Mouse (Mus musculus) left cerebral cortex, adult 2 months (tissue): Measurements from ENCODE around the gene Cdk5rap2. TPM values are rescaled to one million over a fixed set of nuclear protein-coding genes. Genes with fewer than 3 reads are reported as not detected.

Experiments
- DNase-seq, 2 experiments: peaks; one replicate each; pipeline ENCODE4 v3.0.0; 2021 to 2022; ENCODE audit warnings: low spot score in 2 of 2, mixed read lengths in 1 of 2; ENCODE audit errors: extremely low spot score in 1 of 2
- H3K27ac ChIP-seq: fragments of 200-600 bp; 2 replicates; pipeline ENCODE4 v1.8.1; 2022
- H3K4me3 ChIP-seq: fragments of 200-600 bp; 2 replicates; pipeline ENCODE4 v1.8.1; 2022
- CTCF ChIP-seq: fragments of 200-600 bp; IDR thresholded peaks from 2 replicates; pipeline ENCODE4 v1.8.1; 2022; ENCODE audit warnings: antibody characterized with exemption, mild to moderate bottlenecking, moderate library complexity
- intact Hi-C: fragments of 180-260 bp; cut with DNase I; formaldehyde crosslinking; loops from one replicate; pipeline ENCODE4 v1.15.1; 2025
- total RNA-seq, 2 experiments: library from RNA; stranded (reverse); gene quantifications; 2 replicates each; pipeline ENCODE4 v1.2.3; 2021

The Cdk5rap2 gene
- total RNA-seq, 2 experiments from 2014 or later, result 10.3 to 10.7 TPM

DNA sequence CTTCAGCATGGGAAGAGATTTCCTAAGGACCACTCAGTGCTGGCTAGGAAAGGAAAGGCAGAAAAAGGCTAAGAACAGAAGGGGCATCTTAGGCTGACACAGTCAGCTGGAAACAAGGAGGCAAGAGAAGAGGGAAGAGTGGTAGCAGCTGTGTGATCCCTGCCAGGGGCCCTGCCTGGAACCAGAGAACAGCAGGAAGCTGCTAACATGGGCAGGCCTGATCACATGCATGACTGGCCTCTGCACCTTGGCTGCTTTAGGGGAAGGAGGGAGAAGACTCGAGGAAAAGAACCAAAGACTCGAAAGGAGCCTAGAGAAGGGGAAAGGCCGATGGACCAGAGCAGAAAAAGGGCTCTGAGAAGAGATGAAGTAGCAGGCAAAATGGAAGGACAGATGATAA lies 188.4 kb downstream of the Cdk5rap2 start:
- no peak for TF ChIP-seq CTCF
- H3K4me3 ChIP-seq, result no peak overlapping the region
- intact Hi-C loops, result loop anchor here (2.0 to 10.0 kb wide), 2 partner anchors 37 to 83 kb away; no protein-coding TSS in a partner anchor
- no peak for DNase-seq
- H3K27ac ChIP-seq, result no peak overlapping the region

DNA sequence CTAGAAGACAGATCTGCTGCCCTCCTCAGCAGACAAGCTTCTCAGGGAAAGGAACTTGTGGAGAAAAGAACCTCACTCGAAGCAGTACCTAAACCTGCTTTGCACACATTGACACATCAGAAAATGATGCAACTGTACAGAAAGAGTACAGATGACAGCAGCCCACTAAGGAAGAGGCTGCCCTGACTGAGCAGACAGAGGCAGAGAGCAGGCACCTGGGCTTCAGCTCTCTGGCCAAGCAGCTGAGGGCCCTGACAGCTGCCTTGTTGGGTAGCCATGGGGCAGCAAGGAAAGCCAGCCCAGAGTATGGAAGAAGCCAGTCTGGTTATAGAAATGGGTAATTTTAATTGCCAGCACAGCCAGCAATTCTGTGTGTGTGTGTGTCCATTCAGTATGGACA lies 188.9 kb downstream of the Cdk5rap2 start:
- H3K27ac ChIP-seq, result peak overlapping the region; percentile 46; the same call in 1 of the 2 replicates
- no peak for TF ChIP-seq CTCF
- H3K4me3 ChIP-seq, result no peak overlapping the region
- intact Hi-C loops, result loop anchor here (10.0 kb wide), 1 partner anchor 83 kb away; no protein-coding TSS in a partner anchor
- DNase-seq, result no peak

- no peak overlapping the region for H3K4me3 ChIP-seq
- intact Hi-C loops, result loop anchor here (10.0 kb wide), 1 partner anchor 84 kb away; no protein-coding TSS in a partner anchor
- no peak for TF ChIP-seq CTCF
- DNase-seq, result peak; percentile 30 to 44
- H3K27ac ChIP-seq, result peak overlapping the region; percentile 54; the same call in 1 of the 2 replicates
These were observed 189.7 kb downstream of the Cdk5rap2 start for GRCm38 (mm10) chr4:70220277-70221180.

DNA sequence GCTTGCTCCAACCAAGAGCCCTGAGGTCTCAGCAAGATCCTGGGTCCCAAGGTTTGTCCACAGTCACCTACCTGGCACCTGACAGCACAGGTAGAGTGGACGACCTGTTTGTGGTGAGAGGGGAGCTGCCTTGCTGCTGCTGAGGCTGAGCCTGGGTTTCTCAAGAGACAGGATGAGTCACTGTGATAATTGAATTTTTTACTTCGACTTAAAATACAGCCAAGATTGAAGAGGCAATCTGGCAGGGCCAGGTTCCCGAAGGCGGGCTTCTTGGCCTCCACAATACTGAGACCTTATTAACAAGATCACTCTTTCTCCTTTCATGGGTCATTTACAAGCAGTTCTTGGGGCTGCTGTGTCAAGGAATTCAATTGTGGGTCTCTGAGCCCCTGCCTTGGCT lies 190.5 kb downstream of the Cdk5rap2 start:
- no peak for TF ChIP-seq CTCF
- Histone ChIP-seq H3K4me3 (no peak overlapping the region), H3K27ac (peak overlapping the region; percentile 54; the same call in 1 of the 2 replicates)
- intact Hi-C loops, result loop anchor here (10.0 kb wide), 1 partner anchor 85 kb away; no protein-coding TSS in a partner anchor
- DNase-seq, result peak in 1 of 2 experiments; percentile 35

DNA sequence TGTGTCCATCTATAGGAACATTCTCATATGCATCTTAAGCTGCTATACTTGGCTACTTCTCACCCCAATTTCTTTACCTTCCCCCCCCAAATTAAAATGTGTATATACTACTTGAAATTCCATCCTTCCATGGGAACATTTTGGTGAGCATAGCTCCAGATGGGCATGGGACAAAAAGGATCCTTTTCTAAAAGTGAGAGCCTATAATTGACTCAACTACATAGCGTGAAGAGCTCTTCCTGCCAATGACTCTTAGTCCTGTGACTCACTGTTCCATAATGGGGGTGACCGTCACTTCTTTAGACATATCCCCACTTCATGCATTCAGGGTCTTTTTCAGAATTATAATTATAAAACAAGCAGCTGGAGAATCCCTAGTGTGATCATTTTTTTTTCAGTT lies 224.3 kb downstream of the Cdk5rap2 start:
- Histone ChIP-seq H3K4me3 (no peak overlapping the region), H3K27ac (peak overlapping the region; percentile 75; the same call in 1 of the 2 replicates)
- no peak for TF ChIP-seq CTCF
- peak in 1 of 2 experiments; percentile 22 for DNase-seq
- intact Hi-C loops, result loop anchor here (2.0 to 10.0 kb wide), 7 partner anchors 43 to 1229 kb away; no protein-coding TSS in a partner anchor

Other genes with a start within 250 kb of the Cdk5rap2 start
- gene Megf9, start 124.6 kb upstream of the Cdk5rap2 start, total RNA-seq, result 100 to 1,000 TPM; 109 to 115 TPM